Mouse (Mus musculus) spleen, postnatal 10 days (tissue): ENCODE measurements around the gene Mrpl43.
A peak's percentile ranks its signal among the peaks of the same experiment; 100 is the strongest.
"Not testable (repeated sequence)": the region's sequence is repeated elsewhere in the genome, so short reads cannot be mapped to it uniquely, and the experiment has no call there.

ENCODE experiments used
- DNase-seq, 2 experiments: peaks; one replicate each; pipeline ENCODE4 v3.0.0; 2021 to 2022; ENCODE audit warnings: low spot score in 2 of 2

The Mrpl43 gene

DNA sequence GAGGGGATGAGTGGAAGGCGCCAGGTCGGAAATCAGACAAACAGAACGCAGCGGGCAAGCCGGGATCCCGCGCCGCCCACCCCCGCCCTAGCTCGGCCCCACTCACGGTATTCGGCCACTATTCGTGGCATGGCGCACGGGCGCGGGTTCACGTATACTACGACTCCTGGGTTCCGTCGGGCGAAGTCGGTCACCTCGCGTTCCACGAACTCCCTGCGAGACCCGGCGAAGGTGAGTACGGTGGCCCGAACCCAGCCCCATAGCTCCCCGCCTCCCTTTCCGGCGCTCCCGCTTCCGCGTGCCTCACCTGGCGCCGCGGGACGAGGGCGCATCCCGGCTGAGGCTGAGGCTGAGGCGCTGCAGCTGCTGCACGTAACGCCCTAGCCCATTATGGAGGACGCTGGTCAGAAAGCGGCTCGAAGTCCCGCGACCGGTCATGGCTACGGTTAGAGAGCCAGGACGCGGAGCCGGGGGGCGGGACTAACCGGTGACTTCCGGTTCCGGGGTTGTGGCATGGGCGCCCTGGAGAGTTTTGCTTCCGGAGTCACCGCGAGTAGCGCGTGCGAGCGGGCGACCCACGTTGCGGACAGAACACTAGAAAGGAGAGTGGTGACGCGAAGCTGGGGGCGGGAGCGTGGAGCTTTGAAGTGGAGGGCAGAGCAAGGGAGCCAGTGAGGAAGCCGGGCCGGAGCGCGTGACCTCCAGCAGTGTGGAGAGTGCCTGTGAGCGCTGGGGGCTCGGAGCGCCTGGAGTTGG is at the start of gene Mrpl43:
Gene Mrpl43, minus strand, starts transcription at position 486 of the 756 bp plus-strand sequence.
- DNase-seq = peak; percentile 97 to 98

- no peak for DNase-seq
Measured at GRCm38 (mm10) chr19:45054892-45055690, 48.8 kb upstream of the Mrpl43 start.

- DNase-seq = no peak
Measured at GRCm38 (mm10) chr19:45053451-45053850, 47.2 kb upstream of the Mrpl43 start.

DNA sequence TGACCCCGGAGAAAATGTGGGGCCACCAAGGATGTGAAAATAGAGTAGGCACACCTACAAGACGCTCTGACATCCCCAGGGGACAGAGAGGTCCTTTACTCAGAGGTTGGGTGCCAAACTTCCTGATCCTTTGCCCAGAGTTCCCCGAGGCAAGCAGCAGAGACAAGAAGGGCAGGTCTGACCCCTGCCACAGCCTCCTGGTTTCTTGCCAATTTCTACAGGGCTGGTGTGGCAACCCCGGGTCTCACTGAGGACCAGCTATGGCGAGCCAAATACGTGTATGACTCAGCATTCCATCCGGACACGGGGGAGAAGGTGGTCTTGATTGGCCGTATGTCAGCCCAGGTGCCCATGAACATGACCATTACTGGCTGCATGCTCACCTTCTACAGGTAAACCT is 43.3 kb upstream of the Mrpl43 start:
- DNase-seq = no peak

GRCm38 (mm10) chr19:45048644-45049365 is 42.6 kb upstream of the Mrpl43 start:
- no peak for DNase-seq

- DNase-seq = peak in 1 of 2 experiments; percentile 68
Measured at GRCm38 (mm10) chr19:45047935-45048643, 41.8 kb upstream of the Mrpl43 start.

- DNase-seq = peak; percentile 83 to 89
Measured at GRCm38 (mm10) chr19:45047417-45047934, 41.2 kb upstream of the Mrpl43 start, which contains the start of gene Sfxn3. Gene Sfxn3, plus strand, starts transcription at chr19:45047503.

DNA sequence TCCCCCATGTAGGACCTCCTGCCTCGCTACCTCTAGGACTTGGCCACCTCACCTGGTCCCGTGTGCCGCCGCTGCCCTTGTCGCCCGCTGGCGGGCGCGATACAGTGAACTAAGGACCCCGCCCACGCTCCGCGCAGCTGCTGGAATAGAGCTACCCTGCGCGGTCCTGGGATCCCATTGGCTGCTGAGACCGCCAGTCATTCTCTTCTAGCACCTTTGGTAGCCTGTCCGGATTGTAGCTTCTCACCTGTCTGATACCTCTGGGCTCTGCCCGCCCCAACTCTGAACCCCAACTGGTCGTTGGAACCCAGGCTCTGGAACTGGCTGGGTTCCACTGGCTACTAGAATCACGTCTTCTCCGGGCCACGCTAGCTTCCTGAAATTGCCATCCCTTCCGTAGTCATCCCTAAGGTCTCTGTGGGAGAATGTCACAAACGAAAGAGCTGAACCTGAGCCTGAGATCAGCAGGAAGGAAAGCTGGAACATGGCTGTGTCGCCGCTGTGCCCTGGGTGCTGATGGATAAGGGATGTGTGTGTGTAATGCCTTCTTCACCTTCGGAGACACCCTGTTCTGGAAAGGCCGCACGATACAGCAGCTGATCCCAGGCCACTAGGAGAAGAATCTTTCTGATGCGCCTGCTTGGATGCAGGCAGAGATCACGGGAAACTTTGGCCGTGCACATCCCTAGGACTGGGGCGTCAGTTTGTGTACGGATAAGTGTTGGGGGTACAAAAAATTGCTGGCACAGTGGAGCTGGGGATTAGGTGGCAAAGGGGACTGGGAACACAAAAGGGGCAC is 40.5 kb upstream of the Mrpl43 start:
- peak; percentile 46 to 82 for DNase-seq

GRCm38 (mm10) chr19:45045651-45046050 is 39.4 kb upstream of the Mrpl43 start, which contains the start of gene Pdzd7:
Gene Pdzd7, minus strand, starts transcription at chr19:45045717.
- no peak for DNase-seq

DNA sequence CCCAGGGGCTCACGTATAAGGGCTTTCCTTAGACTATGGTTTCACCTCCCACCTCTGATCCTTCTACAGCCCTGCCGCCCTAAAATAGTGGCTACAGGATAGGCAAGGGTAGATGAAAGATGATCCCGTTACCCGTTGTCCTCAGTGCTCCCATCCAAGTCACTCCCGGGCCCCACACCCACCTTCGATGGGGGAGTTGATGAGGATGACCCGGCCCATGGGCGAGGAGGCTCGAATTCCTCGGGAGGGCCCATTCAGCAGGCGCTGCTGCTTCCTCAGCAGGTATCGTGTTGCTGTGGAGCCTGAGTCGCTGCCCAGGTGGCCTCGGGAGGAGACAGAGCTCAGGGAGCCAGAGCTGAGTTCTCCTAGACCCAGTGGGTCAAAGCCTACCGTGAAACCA is 39.0 kb upstream of the Mrpl43 start:
- DNase-seq = no peak

GRCm38 (mm10) chr19:45044389-45044927 is 38.2 kb upstream of the Mrpl43 start:
- DNase-seq = no peak

DNA sequence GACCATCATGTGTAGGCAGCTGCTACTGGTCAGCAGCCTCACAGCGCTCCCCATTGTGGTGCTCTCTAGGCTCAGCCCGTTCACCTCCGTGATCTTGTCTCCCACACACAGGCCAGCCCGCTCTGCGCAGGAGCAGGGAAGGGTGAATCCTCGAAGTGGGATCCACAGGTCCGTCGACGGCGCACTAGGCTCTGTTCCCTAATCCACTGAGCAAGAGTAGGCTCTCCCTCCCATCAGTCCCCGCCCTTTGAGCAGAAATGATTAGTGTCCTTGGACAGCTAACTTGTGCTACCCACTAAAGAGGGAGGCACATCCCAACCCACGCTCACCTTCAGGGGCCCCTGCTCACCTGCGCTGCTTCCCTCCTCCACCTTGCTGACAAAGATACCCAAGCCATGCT is 34.0 kb upstream of the Mrpl43 start:
- DNase-seq = no peak

- DNase-seq = not testable (repeated sequence)
Measured at GRCm38 (mm10) chr19:45038198-45038597, 32.0 kb upstream of the Mrpl43 start.

GRCm38 (mm10) chr19:45036867-45037266 is 30.6 kb upstream of the Mrpl43 start:
- peak in 1 of 2 experiments; percentile 81 for DNase-seq

DNA sequence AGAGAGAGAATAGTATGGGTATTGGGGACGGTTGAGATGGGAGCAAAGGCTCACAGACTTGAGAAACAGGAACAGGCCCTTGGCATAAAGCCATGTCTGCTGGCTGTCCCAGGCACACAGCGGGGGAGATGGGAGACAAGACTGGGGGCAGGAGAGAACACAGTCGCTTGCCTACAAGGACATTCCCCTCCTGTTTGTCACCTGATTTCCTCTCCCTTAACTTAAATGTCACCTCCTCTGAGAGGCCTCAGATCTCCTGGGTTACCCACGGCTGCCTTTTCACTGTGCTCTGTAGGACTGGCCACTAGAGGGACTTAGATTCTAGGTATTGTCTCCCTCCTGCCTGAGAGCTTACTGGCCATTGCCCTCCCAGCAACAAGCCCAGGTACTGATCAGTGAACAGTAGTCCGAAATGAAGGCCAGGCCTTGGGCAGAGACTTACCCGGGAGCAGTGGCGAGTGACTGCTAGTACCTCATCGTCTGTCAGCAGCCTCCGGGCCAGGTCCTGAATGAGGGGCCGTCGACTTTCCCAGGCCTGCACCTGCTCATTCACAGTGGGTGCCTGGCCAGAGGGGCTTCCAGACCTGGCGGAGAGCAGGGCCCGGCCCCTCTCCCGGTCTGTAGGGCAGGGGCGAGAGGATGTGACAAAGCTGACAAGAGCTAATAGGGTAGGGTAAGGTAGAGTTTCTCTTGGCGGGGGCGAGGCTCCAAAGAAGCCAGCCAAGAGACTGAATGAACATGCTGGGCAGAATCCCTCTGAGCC is 26.5 kb upstream of the Mrpl43 start:
- no peak for DNase-seq

GRCm38 (mm10) chr19:45031780-45032179 is 25.5 kb upstream of the Mrpl43 start:
- peak; percentile 49 to 75 for DNase-seq

DNA sequence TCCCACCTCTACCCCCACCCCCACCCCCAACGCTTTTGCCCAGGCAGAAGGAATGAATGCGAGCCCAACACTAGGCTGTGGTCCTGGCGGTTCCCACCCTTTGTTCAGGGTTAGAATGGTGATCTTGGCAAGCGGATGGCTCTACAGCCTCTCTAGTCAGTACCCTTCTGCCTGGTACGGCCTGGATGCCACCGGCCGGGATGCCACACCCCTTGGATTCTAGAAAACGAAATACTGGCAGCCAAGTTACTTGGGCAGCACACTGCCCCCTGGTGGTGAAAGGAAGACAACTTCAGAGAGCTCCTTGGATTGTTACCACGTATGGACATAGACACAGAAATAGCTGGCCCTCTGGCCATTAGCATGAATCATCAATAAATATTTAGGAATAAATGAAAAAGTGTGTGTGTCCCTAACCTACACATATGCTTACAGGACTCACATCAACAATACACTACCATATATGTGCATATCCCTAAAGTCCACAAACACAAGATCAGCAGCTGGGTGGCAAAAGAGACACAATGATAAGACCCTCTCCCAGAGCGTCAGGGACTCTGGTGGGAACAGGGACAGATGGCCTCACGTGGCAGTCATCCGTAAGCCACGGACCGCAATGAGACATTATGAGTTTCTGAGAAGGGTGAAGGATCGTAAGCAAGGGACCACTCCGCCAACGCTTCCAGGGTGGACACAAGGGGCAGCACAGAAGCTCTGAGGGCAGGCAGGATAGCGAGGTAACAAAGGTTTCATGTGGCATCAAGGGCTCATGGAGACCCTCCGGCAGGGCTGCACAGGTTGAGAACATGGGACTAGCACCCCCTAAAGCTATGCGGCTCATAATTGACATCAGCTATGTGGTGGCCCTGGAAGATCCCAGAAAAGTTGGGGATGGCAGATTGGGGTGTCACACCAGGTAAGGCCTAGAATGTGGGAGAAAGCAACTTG is 24.8 kb upstream of the Mrpl43 start:
- peak; percentile 63 to 84 for DNase-seq

DNA sequence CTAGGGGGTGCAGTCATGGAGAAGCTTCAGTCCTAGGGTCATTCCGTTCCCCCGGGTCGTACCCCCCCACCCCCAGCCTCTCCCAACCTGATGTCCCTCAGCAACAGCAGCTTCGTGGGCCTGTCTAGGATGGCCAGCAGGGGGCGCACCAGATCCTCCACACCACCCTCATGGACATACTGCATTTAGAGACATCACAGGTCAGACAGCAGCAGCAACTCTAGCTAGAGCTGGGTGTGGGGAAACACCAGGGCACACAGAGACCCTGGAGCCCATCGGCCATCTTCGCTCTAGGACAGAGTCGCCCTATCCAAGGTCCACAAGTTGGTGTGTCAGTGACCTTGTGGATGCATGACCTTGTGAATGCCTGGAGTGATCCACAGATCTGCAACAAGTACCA is 23.9 kb upstream of the Mrpl43 start:
- peak; percentile 60 to 84 for DNase-seq
